Mouse (Mus musculus) thymus, postnatal 10 days (tissue): Measurements from ENCODE around the gene Mnat1.
A peak's percentile ranks its signal among the peaks of the same experiment; 100 is the strongest.

Experiments used
- DNase-seq, 2 experiments: peaks; one replicate each; pipeline ENCODE4 v3.0.0; 2021; ENCODE audit warnings: low spot score in 2 of 2

The Mnat1 gene

DNA sequence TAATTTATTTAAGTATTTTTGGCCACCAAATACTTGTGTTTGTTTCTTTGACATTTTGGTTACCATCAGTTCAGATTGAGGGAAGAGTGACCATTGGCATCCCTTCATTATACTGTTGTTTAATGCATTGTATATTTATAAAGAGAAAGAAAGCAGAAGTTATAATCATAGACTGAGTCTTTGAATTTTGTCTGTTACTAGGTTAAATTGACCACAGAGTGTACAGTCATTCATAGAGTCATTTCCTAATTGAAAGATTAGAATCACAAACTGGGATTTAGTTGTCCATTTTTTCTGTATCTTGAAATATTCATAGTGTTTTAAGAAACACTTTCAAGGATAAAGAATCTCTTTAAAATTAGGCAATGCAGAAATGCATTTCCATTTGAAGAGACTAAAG is 108.0 kb downstream of the Mnat1 start:
- no peak for DNase-seq

DNA sequence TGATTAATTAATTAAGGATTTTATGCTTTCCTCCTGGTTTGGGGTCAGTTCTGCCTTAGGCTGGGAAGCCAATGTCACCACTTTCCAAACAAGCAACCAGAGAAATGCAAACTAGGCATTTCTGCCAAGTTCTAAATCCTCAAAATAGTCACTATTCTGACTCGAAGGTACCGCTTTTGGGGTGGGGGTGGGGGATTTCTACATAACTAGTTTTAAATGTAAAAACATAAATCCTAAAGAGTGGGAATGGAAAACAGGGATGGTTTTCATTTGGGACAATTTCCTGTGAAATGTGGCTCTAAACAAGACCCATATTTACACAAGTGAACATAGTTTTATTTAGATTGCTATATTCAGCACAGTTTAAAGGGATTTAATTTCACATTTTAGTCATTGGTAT is 109.1 kb downstream of the Mnat1 start:
- no peak for DNase-seq

DNA sequence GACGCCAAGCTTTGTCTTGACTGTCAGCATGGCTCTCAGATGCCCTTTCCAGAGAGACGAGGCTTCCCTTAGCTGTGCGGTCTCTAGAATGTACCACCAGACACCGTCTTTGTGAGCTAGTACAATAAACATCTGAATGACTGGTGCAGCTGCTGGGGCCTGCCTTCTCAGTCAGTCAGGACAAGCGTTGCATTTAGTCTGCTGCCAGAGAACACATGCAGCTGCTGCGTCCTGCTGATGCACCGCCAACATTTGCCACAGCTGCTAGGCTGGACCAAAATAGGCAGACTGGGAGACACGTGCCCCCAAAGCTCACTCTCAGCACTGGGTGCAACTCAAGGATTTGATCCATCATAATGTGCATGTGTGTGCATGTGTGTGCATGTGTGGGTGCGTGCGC is 118.4 kb downstream of the Mnat1 start:
- no peak for DNase-seq

DNA sequence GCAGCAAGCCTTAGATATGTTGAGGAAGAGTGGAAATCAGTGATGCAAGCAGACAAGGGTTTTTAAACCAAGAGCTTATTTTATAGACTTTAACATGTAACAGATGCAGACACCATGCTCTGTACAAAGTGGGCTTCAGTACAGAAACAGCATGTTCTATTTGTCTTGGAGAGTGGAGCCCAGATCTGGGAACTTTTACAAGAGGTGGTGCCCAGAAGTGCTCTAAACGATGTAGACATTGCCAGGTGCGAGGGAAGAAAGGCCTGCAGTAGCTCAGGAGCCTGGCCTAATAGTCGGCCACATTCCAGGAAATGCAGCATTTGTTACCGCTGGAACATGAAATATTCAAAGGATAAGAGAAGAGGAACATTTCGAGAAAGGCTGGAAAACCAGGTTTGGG is 122.2 kb downstream of the Mnat1 start:
- no peak for DNase-seq

DNA sequence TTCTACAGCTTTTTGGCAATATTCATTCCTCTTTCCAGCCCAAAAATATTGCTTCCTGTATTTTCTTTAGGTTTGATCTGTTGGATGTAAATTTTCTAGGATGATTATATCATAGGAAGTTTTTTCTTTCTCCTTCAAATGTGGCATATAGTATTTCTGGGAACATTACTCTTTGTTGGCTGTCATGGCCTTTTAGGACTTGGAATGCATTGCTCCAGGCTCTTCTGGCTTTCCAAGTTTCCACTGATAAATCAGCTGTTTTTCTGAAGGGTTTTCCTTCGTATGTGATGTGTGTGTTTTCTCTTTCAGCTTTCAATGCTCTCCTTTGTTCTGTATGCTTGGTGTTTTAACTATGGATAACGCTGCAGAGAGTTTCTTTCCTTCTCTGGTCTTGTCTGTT is 131.5 kb downstream of the Mnat1 start:
- no peak for DNase-seq

DNA sequence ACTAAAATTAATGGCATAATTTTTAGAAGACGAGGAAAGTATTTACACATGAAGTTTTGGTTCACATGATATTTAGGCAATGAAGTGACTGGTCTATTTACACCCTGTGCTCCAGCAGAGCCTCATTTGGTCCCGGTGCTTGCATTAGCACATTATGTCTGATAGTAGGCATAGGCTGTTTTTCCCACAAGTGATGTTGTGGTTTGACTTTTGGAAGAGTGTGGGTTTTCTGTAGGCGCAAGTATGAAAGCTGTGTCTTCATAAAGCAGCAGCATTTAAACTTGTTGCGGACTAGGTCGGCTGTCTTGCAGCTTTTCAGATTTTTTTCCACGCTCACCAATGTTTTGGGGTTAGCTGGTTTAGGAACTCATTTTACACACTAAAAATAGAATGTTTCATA is 135.8 kb downstream of the Mnat1 start:
- no peak for DNase-seq

DNA sequence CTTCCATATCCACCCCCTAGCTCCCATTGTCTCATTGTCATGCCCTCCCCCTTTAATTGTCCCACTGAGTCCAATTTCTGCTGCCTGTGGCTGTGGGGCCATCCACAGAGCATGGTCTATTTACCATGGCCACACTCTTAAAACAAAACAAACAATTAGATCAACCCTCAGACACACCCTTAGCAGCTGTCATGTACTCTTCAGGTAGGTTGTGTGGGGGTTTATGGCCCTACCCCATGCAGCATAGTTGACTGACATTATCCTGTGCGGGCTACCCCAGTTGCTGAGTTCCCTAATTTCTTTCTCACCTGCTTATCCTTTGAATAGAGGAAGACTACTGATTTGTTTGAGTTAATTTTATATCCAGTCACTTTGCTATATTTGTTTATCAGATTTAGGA is 136.8 kb downstream of the Mnat1 start:
- no peak for DNase-seq

DNA sequence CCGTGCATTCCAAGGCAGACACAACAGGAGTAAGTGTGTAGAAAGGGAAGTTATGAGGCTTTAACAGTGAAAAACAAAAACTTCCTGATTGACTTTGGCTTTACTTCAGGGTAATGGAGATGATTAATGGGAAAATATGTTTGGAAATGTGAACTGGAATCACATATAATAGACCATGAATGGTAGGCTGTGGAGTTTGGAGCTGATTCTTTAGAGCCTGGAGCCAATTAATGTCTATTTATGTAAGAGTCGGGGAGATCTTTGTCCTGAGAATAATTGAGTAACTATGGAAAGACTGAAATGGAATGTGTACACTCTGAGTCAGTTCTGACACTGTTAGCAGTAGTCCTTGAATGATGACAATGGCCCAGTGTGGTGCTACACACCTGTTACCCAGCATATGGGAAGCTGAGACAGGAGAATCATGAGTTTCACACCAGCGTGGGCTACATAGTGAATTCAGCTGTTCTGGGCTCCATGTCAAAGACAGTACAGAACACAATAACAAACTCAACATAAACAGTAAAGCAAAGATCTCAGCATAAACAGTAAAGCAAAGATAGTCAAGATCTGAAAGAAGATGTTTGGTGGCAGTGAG is 142.0 kb downstream of the Mnat1 start:
- no peak for DNase-seq

DNA sequence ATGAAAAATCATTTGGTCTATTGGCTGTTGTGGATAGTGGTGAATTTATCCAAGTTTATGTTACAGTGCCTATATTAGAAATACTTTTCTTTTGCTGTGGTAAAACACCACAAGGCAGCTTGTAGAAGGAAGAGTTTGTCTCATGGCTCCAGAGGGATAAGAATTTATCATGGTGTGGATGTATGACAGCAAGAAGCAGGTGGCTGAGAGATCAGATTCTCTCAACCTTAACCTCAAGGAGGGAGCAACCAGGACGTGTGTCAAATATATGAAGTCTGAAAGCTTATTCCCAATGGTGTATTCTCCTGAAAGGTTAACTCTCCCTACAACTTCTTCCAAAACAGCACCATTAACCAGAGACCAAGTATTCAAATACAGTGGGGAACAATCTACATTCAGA is 143.1 kb downstream of the Mnat1 start:
- no peak for DNase-seq

DNA sequence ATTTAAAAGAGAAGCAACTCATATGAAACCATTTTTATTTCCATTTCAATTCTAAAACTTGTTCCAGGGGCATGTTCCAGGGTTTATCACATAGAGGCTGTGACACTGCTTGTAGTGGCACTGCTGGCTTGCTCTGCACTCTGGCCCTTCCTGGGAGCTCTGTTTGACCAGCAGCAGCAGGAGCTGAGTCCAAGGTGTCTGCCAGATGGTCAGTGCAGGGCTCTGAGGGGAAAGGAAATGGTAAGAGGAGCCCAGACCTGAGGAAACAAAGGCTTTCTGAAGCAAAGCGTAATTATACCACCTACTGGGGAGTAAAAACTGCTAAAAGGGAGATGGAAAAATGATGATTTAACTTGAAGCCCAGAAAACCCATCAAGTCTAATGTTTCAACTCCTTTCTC is 145.0 kb downstream of the Mnat1 start:
- no peak for DNase-seq

DNA sequence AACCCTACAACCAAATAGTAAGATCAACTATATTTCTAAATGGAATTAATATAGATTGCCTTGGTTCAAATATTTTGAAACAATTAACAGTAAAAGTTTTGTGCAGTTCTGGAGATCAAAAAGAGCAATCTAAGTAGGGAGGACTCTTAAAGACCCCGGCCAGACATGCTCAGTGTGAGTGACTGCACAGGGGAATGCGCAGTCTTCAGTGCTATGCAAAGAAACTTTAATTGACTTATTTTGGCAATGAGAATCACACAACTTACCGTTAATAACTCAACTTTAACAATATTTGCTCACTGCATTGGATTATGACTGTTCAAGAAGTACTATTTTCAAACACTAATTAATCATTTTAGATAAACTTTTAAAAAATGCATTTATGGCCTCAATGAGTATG is 146.0 kb downstream of the Mnat1 start:
- DNase-seq = no peak

DNA sequence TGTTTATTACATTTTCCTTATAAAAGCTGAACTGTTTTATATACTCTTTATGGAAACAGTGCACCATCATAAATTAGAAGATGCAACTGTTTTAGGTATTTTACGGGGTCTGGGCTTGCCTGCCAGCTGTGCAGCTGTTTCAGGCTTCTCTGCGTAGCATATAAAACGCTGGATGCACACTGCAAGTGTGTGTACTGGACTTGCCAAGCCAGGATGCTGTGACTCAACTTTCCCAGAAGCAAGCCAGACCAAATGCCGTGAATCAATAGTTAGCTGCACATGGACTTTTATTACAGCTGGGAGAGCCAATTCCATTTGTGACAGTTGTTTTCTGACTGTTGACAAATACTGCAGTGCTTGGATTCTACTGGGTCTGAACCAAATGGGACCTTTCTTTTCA is 146.4 kb downstream of the Mnat1 start:
- no peak for DNase-seq

DNA sequence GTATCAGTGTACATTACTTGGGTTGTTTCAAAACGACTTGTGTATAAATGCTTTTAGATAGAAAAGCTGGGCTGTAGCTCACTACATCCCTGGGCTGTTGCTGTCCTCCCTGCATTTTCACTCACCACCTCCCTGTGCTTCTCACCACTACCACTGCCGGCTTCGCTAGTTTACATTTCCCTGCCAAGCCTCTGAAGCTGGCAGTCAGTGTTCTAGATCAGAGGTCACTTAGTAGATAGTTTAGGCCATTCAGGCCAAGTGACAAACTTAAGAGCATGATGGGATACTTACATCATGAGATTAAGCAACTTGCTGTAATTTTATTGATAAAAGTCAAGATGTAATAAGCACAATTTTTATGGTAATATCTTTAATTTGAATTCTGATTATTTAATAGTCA is 151.4 kb downstream of the Mnat1 start:
- DNase-seq = no peak

DNA sequence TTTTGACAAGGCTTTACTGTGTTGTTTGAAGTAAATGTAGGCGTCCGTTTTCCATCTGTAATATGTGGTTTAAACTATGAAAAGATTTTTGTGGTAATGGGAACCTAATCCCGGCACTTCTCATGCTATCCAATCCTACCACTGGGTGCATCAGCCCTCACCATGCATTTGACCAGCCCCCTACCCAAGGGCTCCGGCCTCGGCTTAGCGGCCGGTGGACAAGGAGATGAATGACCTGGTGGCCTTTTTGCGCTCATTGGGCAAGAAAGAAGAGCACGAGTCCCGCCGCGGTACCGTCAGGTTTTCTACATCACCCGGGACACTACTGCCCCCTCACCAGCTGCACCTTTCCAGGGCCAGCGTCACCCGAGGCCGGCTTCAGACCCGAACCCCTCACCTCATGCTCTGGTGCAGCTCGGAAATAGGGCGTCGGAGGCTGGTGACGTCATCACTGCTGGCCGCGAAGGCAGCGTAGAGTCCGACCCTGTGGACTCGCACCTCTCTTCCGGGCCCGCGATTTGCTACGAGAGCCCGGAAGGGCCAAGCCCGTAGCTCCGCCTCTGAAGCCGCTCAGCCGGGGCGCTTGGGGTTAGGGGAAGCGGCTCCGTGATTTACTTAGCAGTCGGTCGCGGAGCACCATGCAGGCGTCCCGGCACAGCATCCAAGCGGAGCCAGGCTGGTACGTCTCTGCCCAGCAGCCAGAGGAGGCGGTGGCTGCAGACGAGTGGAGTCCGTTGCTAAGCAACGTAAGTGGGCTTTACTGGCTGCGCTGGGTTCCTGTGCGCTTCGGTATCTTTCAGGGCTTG is 163.0 kb downstream of the Mnat1 start, which contains the start of the genes Trmt5 and Slc38a6:
Gene Trmt5, minus strand, starts transcription at position 424 of the 806 bp plus-strand sequence.
Gene Slc38a6, plus strand, starts transcription at position 493 of the 806 bp plus-strand sequence.
- DNase-seq = peak; percentile 82 to 83

DNA sequence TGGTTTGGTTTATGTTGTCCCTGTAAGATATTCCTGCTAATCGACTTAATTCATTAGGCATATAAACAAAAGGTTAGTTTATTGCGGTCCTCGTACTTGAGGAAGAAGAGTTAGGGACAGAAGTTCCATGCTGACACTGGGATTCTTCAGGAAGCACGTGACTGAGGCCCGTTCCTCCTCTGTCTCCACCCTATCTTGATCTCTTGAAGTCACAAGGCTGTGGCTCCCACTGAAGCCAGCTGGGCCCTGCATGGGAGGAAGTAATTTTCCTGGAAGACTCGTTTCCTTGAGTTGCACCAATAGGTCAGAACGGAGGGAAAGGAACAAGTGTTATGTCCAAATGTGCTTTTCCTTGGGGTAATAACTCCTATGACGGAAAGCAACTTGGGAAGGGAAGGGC is 164.1 kb downstream of the Mnat1 start:
- no peak for DNase-seq

DNA sequence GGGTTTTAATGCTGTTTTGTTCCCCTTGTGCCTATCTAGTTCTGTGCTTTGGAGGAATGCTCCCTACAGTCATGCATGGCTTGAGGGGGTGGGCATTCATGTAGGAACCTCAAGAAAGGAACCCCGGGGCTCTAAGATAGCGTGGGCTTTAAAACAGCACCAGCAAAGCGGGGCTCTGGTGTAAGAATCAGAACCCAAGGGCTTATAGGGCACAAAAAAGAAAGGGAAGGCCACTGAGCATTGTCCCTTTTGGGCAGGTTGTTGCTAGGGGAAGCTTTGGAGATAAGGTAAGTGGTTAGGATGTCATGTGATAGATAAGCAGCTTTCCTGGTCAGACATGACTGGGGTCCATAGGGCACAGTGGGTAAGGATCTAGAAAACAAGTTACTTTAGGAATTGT is 165.1 kb downstream of the Mnat1 start:
- no peak for DNase-seq

DNA sequence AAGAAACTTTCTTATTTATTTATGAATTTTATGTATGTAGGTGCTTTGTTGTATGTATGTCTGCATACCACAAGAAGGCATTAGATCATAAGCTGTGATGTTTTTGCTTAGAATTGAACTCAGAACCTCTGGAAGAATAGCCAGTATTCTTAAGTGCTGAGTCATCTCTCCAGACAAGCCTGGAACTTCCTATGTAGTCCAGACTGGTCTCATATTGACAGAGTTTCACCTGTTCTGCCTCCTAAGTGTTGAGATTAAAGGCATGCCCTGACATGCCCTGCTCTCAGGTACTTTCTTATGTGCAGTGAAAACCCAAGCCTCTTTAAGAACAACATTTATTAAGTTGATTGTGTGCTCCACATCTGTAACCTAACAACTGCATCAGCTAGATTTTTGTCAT is 171.4 kb downstream of the Mnat1 start:
- no peak for DNase-seq

DNA sequence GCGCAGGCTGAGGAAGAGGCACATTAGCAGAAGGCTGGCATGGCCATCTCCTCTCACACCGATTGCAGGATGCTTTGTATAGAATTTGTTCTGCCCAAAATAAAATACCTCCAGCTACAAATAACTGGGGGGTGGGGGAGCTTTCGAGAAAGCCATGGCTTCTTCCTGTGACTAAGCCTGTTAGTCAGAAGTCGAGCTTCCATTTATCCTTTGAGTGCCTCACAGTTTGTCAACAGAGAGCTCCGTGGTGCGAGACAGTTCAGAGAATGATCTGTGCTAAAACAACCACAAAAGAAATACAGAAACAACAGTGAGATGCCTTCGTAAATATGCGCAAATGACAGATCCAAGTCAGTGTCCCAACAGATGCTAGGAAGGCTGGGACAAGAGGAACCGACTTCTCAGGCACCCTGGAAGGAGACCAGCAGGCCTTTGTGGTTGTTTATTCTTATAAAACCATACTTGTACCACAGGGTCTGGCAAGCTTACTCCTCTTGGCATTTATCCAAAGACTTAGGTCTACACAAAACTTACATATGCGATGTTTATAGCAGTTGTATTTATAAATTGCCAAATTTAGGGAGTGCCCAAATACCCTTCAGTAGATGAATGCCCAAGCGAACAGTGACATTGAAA is 172.1 kb downstream of the Mnat1 start:
- no peak for DNase-seq

DNA sequence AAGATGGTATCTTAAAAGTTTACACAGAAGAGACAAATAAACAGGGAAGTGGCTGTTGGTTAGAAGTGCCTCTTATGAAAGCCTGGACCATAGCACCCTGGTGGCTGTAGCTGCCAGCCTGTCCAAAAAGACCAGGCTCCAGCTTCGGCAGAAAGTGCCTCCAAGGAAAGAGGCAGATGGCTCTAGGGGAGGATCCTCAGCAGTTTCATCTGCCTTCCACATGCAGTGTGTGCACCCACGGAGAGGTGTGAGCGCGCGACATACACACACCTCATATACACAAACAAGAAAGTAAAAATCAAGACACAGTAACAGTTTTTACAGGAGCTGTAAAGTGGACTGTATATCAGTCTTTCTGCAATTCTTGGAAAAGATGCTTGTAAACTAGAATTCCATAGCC is 175.1 kb downstream of the Mnat1 start:
- DNase-seq = no peak

DNA sequence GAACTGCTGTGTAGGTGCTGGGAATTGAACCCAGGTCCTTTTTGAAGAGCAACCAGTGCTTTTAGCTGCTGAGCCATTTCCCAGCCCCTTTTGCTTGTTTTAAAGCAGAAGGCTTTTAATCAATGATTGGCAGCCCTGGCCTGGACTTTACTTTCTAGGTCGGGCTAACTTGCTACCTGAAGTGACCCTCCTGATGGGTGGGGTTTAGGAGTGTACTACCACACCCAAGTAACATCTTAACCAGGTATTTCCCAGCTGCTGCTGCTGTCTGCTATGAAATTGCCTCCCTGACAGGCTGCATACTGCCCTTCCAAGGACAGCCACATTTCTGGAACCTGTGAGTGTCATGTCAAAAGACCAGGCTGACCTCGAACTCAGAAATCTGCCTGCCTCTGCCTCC is 177.0 kb downstream of the Mnat1 start:
- DNase-seq = no peak

DNA sequence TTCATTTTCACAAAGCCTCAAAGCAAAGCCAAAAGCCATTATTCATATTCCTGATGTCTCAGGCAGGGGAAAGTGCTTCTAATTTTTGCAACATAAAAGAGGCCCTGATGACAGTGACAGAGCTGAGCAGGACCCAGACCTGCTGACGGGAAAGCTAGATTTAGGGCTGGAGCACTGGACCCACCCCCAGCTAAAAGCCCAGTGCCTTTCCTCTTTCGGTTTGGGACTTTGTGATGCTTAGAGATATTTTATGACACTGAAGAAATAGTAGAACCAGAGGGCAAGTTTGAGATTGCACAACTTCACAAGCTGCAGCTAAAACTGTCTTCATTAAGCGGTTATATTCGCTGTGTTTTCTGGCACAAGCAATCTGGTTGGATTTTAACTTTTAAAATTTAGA is 181.1 kb downstream of the Mnat1 start:
- no peak for DNase-seq

DNA sequence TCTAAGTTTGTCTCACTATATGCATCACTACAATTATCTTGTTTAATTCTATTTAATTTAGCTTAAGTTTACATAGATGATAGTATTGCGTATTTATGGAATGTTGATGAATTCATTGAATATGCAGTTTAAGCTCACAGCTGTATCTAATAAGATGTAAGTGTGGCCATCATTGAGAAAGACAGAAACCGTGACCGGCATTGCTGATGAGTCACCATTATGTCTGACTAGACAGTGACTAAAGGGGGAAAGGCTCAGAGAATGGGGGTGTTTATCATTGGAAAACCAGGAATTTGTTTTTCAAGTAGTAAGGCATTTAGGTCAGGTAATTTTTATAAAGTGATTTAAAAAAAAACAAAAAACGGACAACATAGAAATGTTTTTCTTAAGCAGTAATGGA is 184.2 kb downstream of the Mnat1 start:
- DNase-seq = no peak

DNA sequence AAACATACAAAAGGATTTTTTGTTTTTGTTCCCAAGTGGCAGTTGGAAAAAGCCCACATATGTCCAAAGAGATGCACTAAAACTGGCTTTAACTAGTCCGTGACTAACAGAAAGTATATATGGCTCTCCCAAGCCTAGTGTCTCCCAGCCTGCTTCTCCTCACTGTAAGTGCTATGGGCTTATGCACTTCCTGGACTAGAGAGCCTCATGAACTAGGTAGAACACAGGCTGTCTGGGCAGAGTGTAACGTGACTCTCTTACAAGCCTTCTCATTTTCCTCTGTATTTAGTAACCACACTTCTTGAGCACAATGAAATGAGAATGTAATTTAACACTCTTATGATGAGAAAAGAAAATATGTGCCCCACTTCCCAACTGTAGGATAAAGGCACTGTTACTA is 185.2 kb downstream of the Mnat1 start:
- DNase-seq = no peak
